33 mouse cellular contexts compared by ENCODE assay signal in the genomic region with DNA sequence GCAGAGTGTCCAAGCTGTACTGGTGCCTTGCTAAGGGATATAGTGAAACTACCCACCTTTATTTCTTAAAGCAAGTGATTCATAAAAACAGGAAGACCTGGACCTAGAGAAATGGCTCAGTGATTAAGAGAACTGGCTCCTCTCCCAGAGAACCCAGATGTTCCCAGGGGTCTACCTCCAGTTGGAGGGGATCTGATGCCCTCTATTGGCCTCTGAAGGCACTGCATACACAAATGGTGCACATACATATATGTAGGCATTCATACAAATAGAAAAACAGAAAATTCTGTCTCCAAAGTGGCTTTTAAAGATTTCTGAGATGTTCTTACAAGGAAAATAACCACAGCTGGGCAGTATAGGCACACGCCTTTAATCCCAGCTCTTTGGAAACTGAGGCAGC. TPM values are rescaled to one million over a fixed set of nuclear protein-coding genes. Genes with fewer than 3 reads are reported as not detected.
DNase-seq lines count a peak whose midpoint lies in the region; ATAC-seq and TF ChIP-seq lines count a peak whose summit lies in the region.
"Had no signal": no experiment of that assay in that cellular context is flagged by ENCODE, and none has a peak within 500 bp of the region (broad histone marks: within the 10 kb centered on the region; RNA-seq: fewer than 3 reads in every experiment).

No protein-coding gene starts in this region.

- no peak overlapping the region for H3K4me3 ChIP-seq in layer of hippocampus, adult 2 months
- H3K4me3 ChIP-seq: embryonic facial prominence, embryonic 10.5 days; embryonic facial prominence, embryonic 15.5 days; forebrain, embryonic 12.5 days; heart, embryonic 10.5 days; heart, embryonic 15.5 days; hindbrain, embryonic 12.5 days; liver, embryonic 15.5 days; lung, embryonic 15.5 days; midbrain, embryonic 10.5 days; myocyte; neural tube, embryonic 12.5 days had no signal

- no peak for ATAC-seq in granulocyte monocyte progenitor cell, adult 5-6 weeks (replicated peaks; ENCODE audit: poor library complexity, severe bottlenecking)
- ATAC-seq: midbrain, embryonic 16.5 days had no signal

- peak; percentile 3 for DNase-seq in cerebellum, adult 18-20 months
- DNase-seq in cerebellum, adult 11 months = no peak
- no peak for DNase-seq in layer of hippocampus, adult 2 months (ENCODE audit: low spot score in 2 of 2)
- no peak for DNase-seq in layer of hippocampus, adult 11-12 months (ENCODE audit: low spot score)
- DNase-seq in 3T3-L1 (ENCODE audit: low read depth, low spot score) = peak; percentile 31
- peak; percentile 47 for DNase-seq in R1 (ENCODE audit: low read depth, low spot score)
- no peak for DNase-seq in thymus, postnatal 0 days (ENCODE audit: low spot score)
- DNase-seq: adrenal gland, postnatal 10 days; cerebellum, adult 11-12 months; cerebellum, postnatal 14 days; gastrocnemius, postnatal 14 days; heart, postnatal 36 days; kidney, adult 18-20 months; kidney, postnatal 4 days; left cerebral cortex, postnatal 4 days; right cerebral cortex, adult 18-20 months; spleen, adult 18-20 months; thymus, adult 18-20 months; thymus, postnatal 4 days had no signal

- TF ChIP-seq CTCF in layer of hippocampus, adult 2 months (conservative IDR thresholded peaks at IDR 0.05) = peak; percentile 57

- no peak overlapping the region for H3K27ac ChIP-seq in layer of hippocampus, adult 2 months
- H3K27ac ChIP-seq: embryonic facial prominence, embryonic 10.5 days; embryonic facial prominence, embryonic 15.5 days; forebrain, embryonic 12.5 days; heart, embryonic 10.5 days; heart, embryonic 15.5 days; hindbrain, embryonic 12.5 days; kidney, postnatal 0 days; liver, embryonic 15.5 days; lung, embryonic 15.5 days; midbrain, embryonic 10.5 days; neural tube, embryonic 12.5 days had no signal

RNA-seq across cellular contexts. Expression of gene Bdh1, which starts 18.0 kb away (rescaled TPM):
- total RNA-seq in layer of hippocampus, adult 2 months (2021) = 10 to 100 TPM; 92.4 to 95.6 TPM
- 0.34 and 0.56 TPM in 2 replicates for total RNA-seq in granulocyte monocyte progenitor cell, adult 5-6 weeks (2014; fragmentation: Nextera tagmentation)
- total RNA-seq in granulocyte monocyte progenitor cell, adult 5-6 weeks (2017) = 0.78 and 2.9 TPM in 2 replicates
- polyA plus RNA-seq in thymus, postnatal 0 days (2015; fragmentation: Nextera tagmentation; extraction: Ambion mirVana) = 76.1 and 78.6 TPM in 2 replicates

Comparison
In these comparisons a context has a peak if more than half of its experiments do, and no peak if none do; other contexts are left out.
1. DNase-seq: peak in cerebellum, adult 18-20 months (2 of 2), 3T3-L1 (single experiment) and R1 (single experiment); none in cerebellum, adult 11 months (single experiment), layer of hippocampus, adult 2 months (0 of 2), layer of hippocampus, adult 11-12 months (single experiment) and thymus, postnatal 0 days (single experiment).
2. RNA of gene Bdh1, which starts 18.0 kb away (total RNA-seq): 92.4 to 95.6 TPM in layer of hippocampus, adult 2 months; 0.34 to 2.9 TPM in granulocyte monocyte progenitor cell, adult 5-6 weeks; every median in the first group is over 10 times any median in the second.